Mouse (Mus musculus) testis, adult 2 months (tissue): ENCODE data around the gene Car9. TPM values are rescaled to one million over a fixed set of nuclear protein-coding genes. Genes with fewer than 3 reads are reported as not detected.

ENCODE experiments used
- H3K27ac ChIP-seq: fragments of 200-500 bp; 2 replicates; pipeline ENCODE4 v1.5.1; 2012; ENCODE audit warnings: low read depth, low read length; ENCODE audit not compliant: control insufficient read depth, insufficient read depth
- H3K27me3 ChIP-seq: fragments of 200-500 bp; 2 replicates; pipeline ENCODE4 v1.6.1; 2012; ENCODE audit warnings: mild to moderate bottlenecking, low read length, moderate library complexity; ENCODE audit not compliant: control insufficient read depth, insufficient read depth
- H3K36me3 ChIP-seq: fragments of 200-500 bp; 2 replicates; pipeline ENCODE4 v1.6.1; 2012; ENCODE audit warnings: mild to moderate bottlenecking, low read length; ENCODE audit not compliant: control insufficient read depth, insufficient read depth
- H3K4me1 ChIP-seq: fragments of 200-500 bp; 2 replicates; pipeline ENCODE4 v1.6.1; 2012; ENCODE audit warnings: low read length; ENCODE audit not compliant: control insufficient read depth, insufficient read depth
- H3K4me3 ChIP-seq: fragments of 200-500 bp; 2 replicates; pipeline ENCODE4 v1.5.1; 2012; ENCODE audit warnings: low read depth, mild to moderate bottlenecking, low read length, moderate library complexity, mixed read lengths; ENCODE audit not compliant: control insufficient read depth
- CTCF ChIP-seq: fragments of 200-500 bp; IDR thresholded peaks from 2 replicates; pipeline ENCODE4 v1.5.1; 2012; ENCODE audit warnings: low read depth, mild to moderate bottlenecking, inconsistent platforms, low read length, moderate library complexity; ENCODE audit not compliant: control insufficient read depth, insufficient read depth, insufficient replicate concordance
- POLR2A ChIP-seq: fragments of 200-500 bp; IDR thresholded peaks from 2 replicates; pipeline ENCODE4 v1.6.1; 2012; ENCODE audit warnings: low read depth, mild to moderate bottlenecking, inconsistent platforms, low read length, moderate library complexity; ENCODE audit not compliant: control insufficient read depth
- polyA plus RNA-seq: library from polyadenylated mRNA; depleted of rRNA; stranded (reverse); fragments of >200 nt; gene quantifications from 2 replicates; pipeline ENCODE4 v1.2.3, GENCODE M21; 2012

Gene Car9
- polyA plus RNA-seq, 1 experiment = 0.07 TPM

DNA sequence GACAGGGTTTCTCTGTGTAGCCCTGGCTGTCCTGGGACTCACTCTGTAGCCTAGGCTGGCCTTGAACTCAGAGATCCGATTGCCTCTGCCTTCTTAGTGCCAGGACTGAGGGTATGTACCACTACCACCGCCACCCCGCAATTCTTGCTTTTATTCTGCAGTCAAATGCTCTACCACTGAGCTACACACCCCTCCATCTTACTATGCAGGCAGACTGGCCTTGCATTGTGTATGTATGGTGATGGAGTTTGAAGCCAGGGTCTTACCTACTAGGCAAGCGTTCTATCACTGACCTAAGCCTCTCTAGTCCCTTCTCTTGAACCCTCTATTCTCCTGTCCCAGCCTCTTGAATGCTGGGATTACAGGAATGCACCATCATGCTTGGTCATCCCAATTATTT lies 6.5 kb downstream of the Car9 start:
- Histone ChIP-seq H3K4me3 (no peak overlapping the region), H3K36me3 (no peaks in the 10 kb centered on the region), H3K27ac (no peak overlapping the region), H3K4me1 (no peaks in the 10 kb centered on the region; the same call in 1 of the 2 replicates), H3K27me3 (no peaks in the 10 kb centered on the region)
- TF ChIP-seq CTCF (no peak), POLR2A (no peak)

DNA sequence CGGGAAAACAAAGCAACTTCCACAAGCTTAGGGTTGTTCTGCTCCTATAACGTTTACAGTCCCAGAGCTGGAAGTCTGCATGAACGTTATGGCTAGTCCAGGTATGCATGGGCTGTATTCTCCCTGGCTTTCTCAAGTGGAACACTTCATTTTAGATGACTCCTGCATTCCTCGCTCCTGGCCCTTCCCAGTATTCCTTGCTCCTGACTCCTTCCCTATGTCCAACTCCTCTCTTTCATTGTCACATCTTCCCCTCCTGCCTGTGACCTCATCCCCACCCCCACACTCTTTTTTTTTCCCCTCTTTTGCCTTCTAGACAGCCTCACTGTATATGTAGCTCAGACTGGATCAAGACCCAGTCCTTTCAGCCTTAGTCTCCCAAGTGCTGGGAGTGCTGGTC lies 7.0 kb downstream of the Car9 start:
- no peaks in the 10 kb centered on the region for H3K27me3 ChIP-seq
- H3K4me3 ChIP-seq = no peak overlapping the region
- no peaks in the 10 kb centered on the region for H3K36me3 ChIP-seq
- TF ChIP-seq CTCF (no peak), POLR2A (no peak)
- no peak overlapping the region for H3K27ac ChIP-seq
- no peaks in the 10 kb centered on the region; the same call in 1 of the 2 replicates for H3K4me1 ChIP-seq

GRCm38 (mm10) chr4:43515764-43516708 lies 9.3 kb downstream of the Car9 start:
- H3K27me3 ChIP-seq = no peaks in the 10 kb centered on the region
- H3K27ac ChIP-seq = no peak overlapping the region
- H3K4me1 ChIP-seq = peaks cover 11% of the 10 kb centered on the region
- TF ChIP-seq CTCF (no peak), POLR2A (no peak)
- no peak overlapping the region for H3K4me3 ChIP-seq
- no peaks in the 10 kb centered on the region for H3K36me3 ChIP-seq

DNA sequence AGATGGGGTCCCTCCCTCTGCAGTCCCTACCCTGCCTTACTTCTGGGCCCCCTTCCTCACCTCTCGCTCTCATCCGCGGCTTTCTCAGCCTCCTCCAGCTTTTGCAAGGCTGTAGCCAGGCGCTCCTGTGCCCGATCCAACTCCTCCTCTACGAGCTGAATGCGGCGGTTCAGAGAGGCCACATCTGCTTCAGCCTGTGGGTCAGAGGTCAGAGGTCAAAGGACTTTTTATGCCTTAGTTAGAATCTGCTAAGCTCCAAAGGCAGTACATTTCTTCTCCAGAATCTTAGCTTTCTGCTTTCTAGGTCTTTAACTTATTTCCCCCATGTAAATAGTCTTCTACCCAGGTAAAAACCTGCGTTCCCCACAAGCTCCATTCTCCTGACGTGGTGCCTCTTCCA lies 12.8 kb downstream of the Car9 start:
- Histone ChIP-seq H3K4me3 (no peak overlapping the region), H3K27me3 (peaks cover 2% of the 10 kb centered on the region; the same call in 1 of the 2 replicates), H3K4me1 (peaks cover 24% of the 10 kb centered on the region), H3K36me3 (no peaks in the 10 kb centered on the region), H3K27ac (no peak overlapping the region)
- TF ChIP-seq CTCF (no peak), POLR2A (no peak)

- peaks cover 24% of the 10 kb centered on the region for H3K4me1 ChIP-seq
- no peaks in the 10 kb centered on the region for H3K36me3 ChIP-seq
- H3K27ac ChIP-seq = no peak overlapping the region
- H3K27me3 ChIP-seq = peaks cover 2% of the 10 kb centered on the region; the same call in 1 of the 2 replicates
- no peak overlapping the region for H3K4me3 ChIP-seq
- TF ChIP-seq POLR2A (no peak), CTCF (no peak)
These were observed 13.2 kb downstream of the Car9 start for GRCm38 (mm10) chr4:43519956-43520355.

GRCm38 (mm10) chr4:43527880-43528279 lies 21.1 kb downstream of the Car9 start:
- peak; percentile 75; the same call in 1 of the 2 replicates for TF ChIP-seq CTCF
- no peak for TF ChIP-seq POLR2A
- H3K4me3 ChIP-seq = no peak overlapping the region

DNA sequence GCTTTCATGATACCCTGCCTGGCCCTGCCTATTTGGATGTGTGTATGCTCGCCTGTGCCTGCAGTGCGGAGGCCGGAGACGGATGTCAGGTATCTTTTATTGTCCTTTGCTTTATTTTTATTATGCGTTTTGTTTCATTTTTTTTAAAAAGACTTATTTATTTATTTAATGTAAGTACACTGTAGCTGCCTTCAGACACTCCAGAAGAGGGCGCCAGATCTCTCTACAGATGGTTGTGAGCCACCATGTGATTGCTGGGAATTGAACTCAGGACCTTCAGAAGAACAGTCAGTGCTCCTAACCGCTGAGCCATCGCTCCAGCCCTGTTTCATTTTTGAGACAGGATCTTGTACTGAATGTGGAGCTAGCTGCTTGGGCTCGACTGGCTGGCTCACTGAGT lies 21.7 kb downstream of the Car9 start:
- Histone ChIP-seq H3K4me3 (no peak overlapping the region), H3K27me3 (peaks cover 2% of the 10 kb centered on the region; the same call in 1 of the 2 replicates), H3K27ac (no peak overlapping the region), H3K4me1 (peaks cover 7% of the 10 kb centered on the region), H3K36me3 (no peaks in the 10 kb centered on the region; the same call in 1 of the 2 replicates)
- TF ChIP-seq CTCF = no peak
- TF ChIP-seq POLR2A = no peak

More at GRCm38 (mm10) chr4:43527880-43528279, 21.1 kb downstream of the Car9 start:
- Histone ChIP-seq H3K27ac (no peak overlapping the region), H3K4me1 (peaks cover 12% of the 10 kb centered on the region), H3K36me3 (no peaks in the 10 kb centered on the region), H3K27me3 (peaks cover 2% of the 10 kb centered on the region; the same call in 1 of the 2 replicates)
